Mouse (Mus musculus) stomach, postnatal 0 days (tissue): ENCODE data around the gene Pwwp2b.

Experiments
- CTCF ChIP-seq: IDR thresholded peaks from 2 replicates; pipeline ENCODE4 v1.5.1; 2016; ENCODE audit warnings: antibody characterized with exemption, low read depth, mild to moderate bottlenecking, moderate library complexity
- EP300 ChIP-seq: optimal IDR thresholded peaks from 2 replicates; pipeline ENCODE3; 2016; ENCODE audit warnings: antibody characterized with exemption

DNA sequence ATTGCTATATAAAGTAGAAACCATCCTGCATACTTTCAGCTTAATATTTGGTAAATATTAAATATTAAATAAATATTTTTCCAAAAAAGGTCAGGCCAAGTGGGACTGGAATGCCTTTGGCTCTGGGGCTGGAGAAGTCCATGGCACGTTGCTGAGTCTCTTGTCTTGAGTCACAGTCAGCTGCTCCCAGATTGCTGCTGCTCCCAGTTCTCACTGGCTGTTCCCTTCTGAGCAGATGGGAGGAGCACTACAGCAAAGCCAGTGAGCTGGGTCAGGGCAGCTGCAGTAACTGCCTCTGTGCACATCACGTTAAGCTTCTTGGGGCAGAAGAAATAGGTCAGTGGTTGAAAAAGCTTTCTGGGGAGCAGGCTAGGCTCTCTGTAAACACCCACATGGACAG lies 28.0 kb upstream of the Pwwp2b start:
- TF ChIP-seq CTCF (peak; percentile 48), EP300 (no peak)
